Mouse (Mus musculus) small intestine, adult 2 months (tissue): ENCODE measurements around the gene Sult4a1. TPM values are rescaled to one million over a fixed set of nuclear protein-coding genes. Genes with fewer than 3 reads are reported as not detected.

Experiments used
- H3K27ac ChIP-seq: fragments of 200-500 bp; 2 replicates; pipeline ENCODE4 v1.5.1; 2012; ENCODE audit warnings: low read depth, low read length, control low read depth, inconsistent platforms; ENCODE audit not compliant: insufficient read depth
- H3K27me3 ChIP-seq: fragments of 200-500 bp; 2 replicates; pipeline ENCODE4 v1.6.1; 2012; ENCODE audit warnings: mild to moderate bottlenecking, moderate library complexity, low read length, inconsistent platforms; ENCODE audit not compliant: control insufficient read depth, insufficient read depth
- H3K36me3 ChIP-seq: fragments of 200-500 bp; 2 replicates; pipeline ENCODE4 v1.6.1; 2012; ENCODE audit warnings: mild to moderate bottlenecking, low read length, control low read depth, inconsistent platforms; ENCODE audit not compliant: control insufficient read depth, insufficient read depth
- H3K4me1 ChIP-seq: fragments of 200-500 bp; 2 replicates; pipeline ENCODE4 v1.6.1; 2012; ENCODE audit warnings: low read length, inconsistent platforms, mixed read lengths; ENCODE audit not compliant: control insufficient read depth, insufficient read depth, insufficient read length
- H3K4me3 ChIP-seq: fragments of 200-500 bp; 2 replicates; pipeline ENCODE4 v1.5.1; 2012; ENCODE audit warnings: low read depth, mild to moderate bottlenecking, control low read depth, inconsistent platforms, low read length, moderate library complexity
- CTCF ChIP-seq: fragments of 200-500 bp; IDR thresholded peaks from 2 replicates; pipeline ENCODE4 v1.5.1; 2012; ENCODE audit warnings: low read depth, mild to moderate bottlenecking, control low read depth, inconsistent platforms, low read length, moderate library complexity, mixed read lengths; ENCODE audit not compliant: insufficient replicate concordance, insufficient read length; ENCODE audit errors: extremely low read depth
- POLR2A ChIP-seq: fragments of 200-500 bp; IDR thresholded peaks from 2 replicates; pipeline ENCODE4 v1.6.1; 2012; ENCODE audit warnings: low read depth, mild to moderate bottlenecking, control low read depth, inconsistent platforms, low read length, moderate library complexity
- WGBS: fragments of 180-500 bp; shearing (Covaris S2); methylation state at CpG from one replicate; pipeline ENCODE4 v1.1.7; 2018; 5-methylcytosine and 5-hydroxymethylcytosine counted together
- polyA plus RNA-seq: library from polyadenylated mRNA; depleted of rRNA; stranded (reverse); fragments of >200 nt; gene quantifications from 2 replicates; pipeline ENCODE4 v1.2.3, GENCODE M21; 2012

Gene Sult4a1
- polyA plus RNA-seq, 1 experiment, result 1.6 TPM

- TF ChIP-seq POLR2A, result no peak
- TF ChIP-seq CTCF, result no peak
- H3K36me3 ChIP-seq, result no peaks in the 10 kb centered on the region
- H3K27ac ChIP-seq, result no peak overlapping the region
- H3K4me1 ChIP-seq, result no peaks in the 10 kb centered on the region
- no peaks in the 10 kb centered on the region for H3K27me3 ChIP-seq
- no peak overlapping the region for H3K4me3 ChIP-seq
- 86% methylated on average over 7 of the region's 7 CpGs for WGBS
Measured at GRCm38 (mm10) chr15:84131971-84132370, 26.4 kb upstream of the Sult4a1 start.

GRCm38 (mm10) chr15:84131096-84131786 is 25.7 kb upstream of the Sult4a1 start:
- 50% methylated on average over 16 of the region's 16 CpGs for WGBS
- Histone ChIP-seq H3K27ac (no peak overlapping the region), H3K4me3 (no peak overlapping the region), H3K36me3 (no peaks in the 10 kb centered on the region), H3K27me3 (no peaks in the 10 kb centered on the region), H3K4me1 (no peaks in the 10 kb centered on the region)
- TF ChIP-seq POLR2A (no peak), CTCF (no peak)

- Histone ChIP-seq H3K27me3 (no peaks in the 10 kb centered on the region), H3K27ac (no peak overlapping the region), H3K4me3 (no peak overlapping the region), H3K36me3 (no peaks in the 10 kb centered on the region), H3K4me1 (no peaks in the 10 kb centered on the region)
- 26% methylated on average over 5 of the region's 5 CpGs for WGBS
- TF ChIP-seq POLR2A, result no peak
- no peak for TF ChIP-seq CTCF
Measured at GRCm38 (mm10) chr15:84126871-84127270, 21.3 kb upstream of the Sult4a1 start.

- TF ChIP-seq CTCF (no peak), POLR2A (no peak)
- WGBS, result 62% methylated on average over 4 of the region's 4 CpGs
- no peaks in the 10 kb centered on the region for H3K36me3 ChIP-seq
- H3K4me1 ChIP-seq, result no peaks in the 10 kb centered on the region
- no peak overlapping the region for H3K4me3 ChIP-seq
- H3K27me3 ChIP-seq, result no peaks in the 10 kb centered on the region
- no peak overlapping the region for H3K27ac ChIP-seq
Measured at GRCm38 (mm10) chr15:84126447-84126846, 20.9 kb upstream of the Sult4a1 start.

GRCm38 (mm10) chr15:84124086-84124485 is 18.5 kb upstream of the Sult4a1 start:
- 52% methylated on average over 7 of the region's 7 CpGs for WGBS
- H3K4me3 ChIP-seq, result no peak overlapping the region
- no peaks in the 10 kb centered on the region for H3K4me1 ChIP-seq
- H3K27ac ChIP-seq, result no peak overlapping the region
- H3K27me3 ChIP-seq, result no peaks in the 10 kb centered on the region
- TF ChIP-seq CTCF, result no peak
- no peak for TF ChIP-seq POLR2A
- H3K36me3 ChIP-seq, result no peaks in the 10 kb centered on the region

- Histone ChIP-seq H3K36me3 (no peaks in the 10 kb centered on the region), H3K4me1 (no peaks in the 10 kb centered on the region), H3K27me3 (no peaks in the 10 kb centered on the region), H3K4me3 (no peak within 1 kb of the TSS), H3K27ac (no peak within 1 kb of the TSS)
- WGBS, result 59% methylated on average over 8 of the region's 8 CpGs
- TF ChIP-seq CTCF, result no peak
- TF ChIP-seq POLR2A, result no peak
Measured at GRCm38 (mm10) chr15:84123075-84123474, 17.5 kb upstream of the Sult4a1 start, which contains the start of gene Pnpla5. TSS of gene Pnpla5 (minus strand) at chr15:84123175.

- H3K4me1 ChIP-seq, result no peaks in the 10 kb centered on the region
- TF ChIP-seq CTCF (no peak), POLR2A (no peak)
- H3K27me3 ChIP-seq, result no peaks in the 10 kb centered on the region
- H3K27ac ChIP-seq, result no peak overlapping the region
- no peak overlapping the region for H3K4me3 ChIP-seq
- H3K36me3 ChIP-seq, result no peaks in the 10 kb centered on the region
- WGBS, result 62% methylated on average over 7 of the region's 7 CpGs
Measured at GRCm38 (mm10) chr15:84121036-84121435, 15.5 kb upstream of the Sult4a1 start.

- WGBS, result 21% methylated on average over 6 of the region's 6 CpGs
Measured at GRCm38 (mm10) chr15:84120612-84121011, 15.1 kb upstream of the Sult4a1 start.

More at GRCm38 (mm10) chr15:84120612-84121011, 15.1 kb upstream of the Sult4a1 start:
- Histone ChIP-seq H3K4me1 (no peaks in the 10 kb centered on the region), H3K4me3 (no peak overlapping the region), H3K27ac (no peak overlapping the region), H3K36me3 (no peaks in the 10 kb centered on the region), H3K27me3 (no peaks in the 10 kb centered on the region)
- TF ChIP-seq CTCF, result 0 out of 2 replicates have a peak, but pooled peaks have one; percentile 12
- TF ChIP-seq POLR2A, result no peak
